Mouse (Mus musculus) forebrain, embryonic 16.5 days (tissue): ENCODE results near the gene Slc35e4. TPM values are rescaled to one million over a fixed set of nuclear protein-coding genes. Genes with fewer than 3 reads are reported as not detected.
A peak's percentile ranks its signal among the peaks of the same experiment; 100 is the strongest.
"Not testable (repeated sequence)": the region's sequence is repeated elsewhere in the genome, so short reads cannot be mapped to it uniquely, and the experiment has no call there.

ENCODE experiments used
- ATAC-seq: fragments of 200-750 bp; cut with Nextera tagmentation; 2 replicates; pipeline ENCODE4 v1.8.0; 2017; ENCODE audit warnings: mild to moderate bottlenecking, moderate library complexity
- H3K27ac ChIP-seq: fragments of 300-500 bp; sonication (generic); 2 replicates; pipeline ENCODE4 v1.5.1; 2014; ENCODE audit warnings: low read length, control low read depth
- H3K27me3 ChIP-seq: fragments of 300-500 bp; sonication (generic); replicated peaks from 2 replicates; pipeline ENCODE4 v1.6.1; 2014; ENCODE audit warnings: low read length; ENCODE audit not compliant: control insufficient read depth, insufficient read depth
- H3K36me3 ChIP-seq: fragments of 300-500 bp; sonication (generic); 2 replicates; pipeline ENCODE4 v1.6.1; 2014; ENCODE audit not compliant: control insufficient read depth, insufficient read depth
- H3K4me1 ChIP-seq: fragments of 300-500 bp; sonication (generic); replicated peaks from 2 replicates; pipeline ENCODE4 v1.6.1; 2014; ENCODE audit warnings: low read length; ENCODE audit not compliant: control insufficient read depth, insufficient read depth
- H3K4me2 ChIP-seq: fragments of 300-500 bp; sonication (generic); 2 replicates; pipeline ENCODE4 v1.6.1; 2014; ENCODE audit warnings: mild to moderate bottlenecking, low read length, control low read depth
- H3K4me3 ChIP-seq: fragments of 300-500 bp; sonication (generic); replicated peaks from 2 replicates; pipeline ENCODE4 v1.5.1; 2014; ENCODE audit warnings: mild to moderate bottlenecking, low read length, control low read depth
- H3K9ac ChIP-seq: fragments of 300-500 bp; sonication (generic); replicated peaks from 2 replicates; pipeline ENCODE4 v1.6.1; 2014; ENCODE audit warnings: low read depth, low read length, control low read depth
- H3K9me3 ChIP-seq: fragments of 300-500 bp; sonication (generic); 2 replicates; pipeline ENCODE4 v1.6.1; 2016; ENCODE audit warnings: low read length; ENCODE audit not compliant: control insufficient read depth
- WGBS: fragments of 180-500 bp; shearing (Covaris S2); extraction: QIAGEN DNeasy Blood & Tissue Kit; methylation state at CpG from one replicate; pipeline ENCODE4 v1.1.7; 2014; 5-methylcytosine and 5-hydroxymethylcytosine counted together
- polyA plus RNA-seq: library from polyadenylated mRNA; unstranded; fragments of >200 nt; fragmentation: Nextera tagmentation; extraction: Ambion mirVana; gene quantifications from 2 replicates; pipeline ENCODE4 v1.2.1, GENCODE M21; 2015

The Slc35e4 gene
- polyA plus RNA-seq, 1 experiment from 2014 or later = 14.6 TPM

DNA sequence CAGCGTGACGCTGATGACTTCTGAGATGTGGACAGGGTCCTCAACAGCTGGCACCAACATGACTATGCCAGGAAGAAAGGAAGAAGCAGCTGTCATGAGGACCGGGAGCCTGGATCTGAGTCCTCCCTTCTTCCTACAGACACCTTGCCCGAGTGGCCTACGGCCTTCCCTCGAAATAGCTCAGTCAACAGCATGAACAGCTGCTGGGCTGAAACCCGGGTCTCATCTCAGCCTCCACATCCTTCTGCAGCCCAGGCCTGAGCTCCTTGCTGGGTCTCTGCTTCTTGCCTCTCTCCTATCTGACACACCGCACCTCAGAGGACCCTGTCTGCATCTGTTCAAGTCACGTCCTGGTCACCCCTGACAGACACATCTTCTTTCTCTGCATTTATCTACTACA lies 7.7 kb upstream of the Slc35e4 start:
- Histone ChIP-seq H3K4me2 (no peak overlapping the region), H3K4me3 (no peak overlapping the region), H3K9me3 (no peaks in the 10 kb centered on the region), H3K27ac (no peak overlapping the region), H3K27me3 (no peaks in the 10 kb centered on the region), H3K9ac (no peak overlapping the region), H3K36me3 (no peaks in the 10 kb centered on the region), H3K4me1 (no peaks in the 10 kb centered on the region)
- 94% methylated on average over 9 of the region's 9 CpGs for WGBS
- no peak for ATAC-seq

DNA sequence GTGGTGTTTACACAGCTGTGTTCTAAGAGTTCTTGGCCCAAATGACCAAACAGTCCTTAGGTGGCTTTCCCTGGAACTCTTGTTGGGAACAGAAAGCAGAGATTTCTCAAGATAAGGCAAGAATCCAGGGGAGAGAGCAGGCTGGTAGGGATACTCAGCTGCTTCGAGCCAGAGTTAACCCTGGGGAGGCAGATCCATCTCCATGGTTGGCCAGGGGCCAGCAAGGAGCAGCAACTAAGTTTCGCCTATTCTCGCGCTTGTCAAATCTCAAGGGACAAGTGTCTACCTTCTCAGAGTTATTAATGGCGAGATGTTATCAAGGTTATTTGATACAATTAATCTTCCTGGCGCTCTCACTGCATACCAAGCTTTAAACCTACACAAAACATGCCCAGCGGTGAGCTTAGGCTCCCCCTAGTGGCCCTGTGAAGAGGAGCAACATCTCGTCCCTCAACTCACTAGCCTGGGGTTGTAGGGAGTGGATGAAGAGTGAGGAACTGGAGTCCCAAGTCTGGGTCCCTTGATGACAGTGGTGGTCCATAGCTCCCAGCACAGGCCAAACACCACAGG lies 6.9 kb upstream of the Slc35e4 start:
- Histone ChIP-seq H3K4me2 (no peak overlapping the region), H3K36me3 (no peaks in the 10 kb centered on the region), H3K9me3 (no peaks in the 10 kb centered on the region), H3K4me3 (no peak overlapping the region), H3K9ac (no peak overlapping the region), H3K27ac (no peak overlapping the region), H3K4me1 (no peaks in the 10 kb centered on the region), H3K27me3 (no peaks in the 10 kb centered on the region)
- peak; percentile 52; the same call in 1 of the 2 replicates for ATAC-seq
- WGBS = 21% methylated on average over 8 of the region's 8 CpGs

DNA sequence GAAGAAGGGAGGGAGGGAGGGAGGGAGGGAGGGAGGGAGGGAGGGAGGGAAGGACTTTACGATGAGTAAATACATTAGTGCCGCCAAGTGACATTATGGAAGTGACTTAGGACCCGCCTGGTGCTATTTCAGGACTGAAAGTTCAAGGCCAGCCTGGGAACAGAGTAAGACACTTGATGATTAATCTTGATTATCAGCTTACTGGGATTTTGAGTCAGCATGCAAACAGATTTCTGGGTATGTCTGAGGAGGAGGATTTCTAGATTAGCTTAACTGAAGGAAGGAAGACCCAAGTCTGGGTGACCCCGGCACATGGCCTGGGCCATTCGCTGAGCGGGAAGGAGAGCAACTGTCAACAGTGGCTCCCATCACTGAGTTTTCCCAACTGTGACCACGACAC lies 6.0 kb upstream of the Slc35e4 start:
- H3K9ac ChIP-seq = no peak overlapping the region
- no peak for ATAC-seq
- H3K27me3 ChIP-seq = no peaks in the 10 kb centered on the region
- no peaks in the 10 kb centered on the region for H3K9me3 ChIP-seq
- no peaks in the 10 kb centered on the region for H3K4me1 ChIP-seq
- H3K4me3 ChIP-seq = no peak overlapping the region
- H3K4me2 ChIP-seq = no peak overlapping the region
- WGBS = 88% methylated on average over 7 of the region's 7 CpGs
- no peak overlapping the region for H3K27ac ChIP-seq
- H3K36me3 ChIP-seq = no peaks in the 10 kb centered on the region

DNA sequence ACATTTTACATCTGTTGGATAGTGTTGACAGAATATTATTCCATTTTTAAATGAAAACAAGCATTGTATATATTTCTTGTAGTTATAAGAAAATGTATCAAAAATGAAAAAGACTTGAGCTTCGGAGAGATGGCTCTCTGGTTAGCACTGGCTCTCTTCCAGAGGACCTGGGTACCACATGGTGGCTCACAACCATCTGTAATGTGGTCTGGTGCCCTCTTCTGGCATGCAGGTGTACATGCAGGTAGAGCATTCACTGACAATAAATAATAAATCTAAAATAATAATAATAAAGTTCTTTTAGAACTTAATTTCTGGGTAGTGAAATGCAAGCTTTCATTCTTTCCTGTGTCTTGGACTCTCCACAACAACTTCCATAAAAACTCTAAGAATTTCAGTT lies 4.3 kb upstream of the Slc35e4 start:
- H3K9ac ChIP-seq = no peak overlapping the region
- no peak overlapping the region for H3K4me2 ChIP-seq
- no peak overlapping the region for H3K4me3 ChIP-seq
- no peak overlapping the region for H3K27ac ChIP-seq
- WGBS = 42% methylated on average over 1 of the region's 1 CpGs
- no peaks in the 10 kb centered on the region for H3K9me3 ChIP-seq
- no peak for ATAC-seq
- H3K4me1 ChIP-seq = peaks cover 2% of the 10 kb centered on the region; the same call in 1 of the 2 replicates
- H3K36me3 ChIP-seq = no peaks in the 10 kb centered on the region
- H3K27me3 ChIP-seq = no peaks in the 10 kb centered on the region

DNA sequence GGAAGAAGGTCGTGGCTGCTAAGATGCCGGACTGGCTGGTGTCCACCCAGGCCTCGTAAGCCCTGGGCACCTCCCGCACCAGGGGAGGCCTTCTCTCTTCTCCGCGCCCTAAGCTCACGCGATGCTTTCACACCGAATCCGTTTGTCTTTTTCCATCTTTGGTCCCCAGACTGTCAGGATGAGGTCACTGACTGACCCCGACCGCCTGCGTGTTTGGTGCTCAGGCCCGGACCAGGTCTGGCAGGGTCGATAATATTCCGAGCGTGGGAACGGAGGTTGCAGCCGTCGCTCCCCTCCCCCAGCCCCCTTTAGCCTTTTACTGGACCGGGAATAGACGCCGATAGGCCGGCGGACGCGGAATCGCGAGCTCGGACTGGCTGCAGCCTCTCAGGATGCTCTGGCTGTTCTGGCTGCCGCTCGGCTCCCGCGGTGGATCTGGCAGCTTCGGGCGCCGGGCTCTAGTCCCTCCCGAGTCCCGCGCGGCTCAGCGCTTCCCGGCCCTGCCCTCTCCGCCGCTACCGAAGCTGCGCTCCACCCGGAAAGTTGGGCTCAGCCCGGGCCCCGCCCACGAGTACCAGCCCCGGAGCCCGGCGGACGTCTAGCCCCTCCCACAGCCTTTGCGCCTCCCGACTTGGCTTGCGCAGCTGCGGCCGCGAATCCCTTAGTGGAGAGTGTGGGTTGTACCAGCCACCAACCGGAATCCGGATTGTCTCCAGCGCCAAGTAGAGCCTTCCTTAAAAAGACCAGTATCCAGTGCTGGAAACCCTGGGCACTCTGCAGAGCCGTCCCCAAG lies 952 bp downstream of the Slc35e4 start:
- H3K27ac ChIP-seq = peak overlapping the region; percentile 81
- H3K9me3 ChIP-seq = no peaks in the 10 kb centered on the region
- H3K27me3 ChIP-seq = no peaks in the 10 kb centered on the region
- H3K4me2 ChIP-seq = peak overlapping the region; percentile 97
- H3K4me1 ChIP-seq = peaks cover 38% of the 10 kb centered on the region
- H3K4me3 ChIP-seq = peak overlapping the region; percentile 74
- peak overlapping the region; percentile 81 for H3K9ac ChIP-seq
- under 1% methylated on average over 65 of the region's 65 CpGs for WGBS
- H3K36me3 ChIP-seq = no peaks in the 10 kb centered on the region
- ATAC-seq = peak; percentile 91

DNA sequence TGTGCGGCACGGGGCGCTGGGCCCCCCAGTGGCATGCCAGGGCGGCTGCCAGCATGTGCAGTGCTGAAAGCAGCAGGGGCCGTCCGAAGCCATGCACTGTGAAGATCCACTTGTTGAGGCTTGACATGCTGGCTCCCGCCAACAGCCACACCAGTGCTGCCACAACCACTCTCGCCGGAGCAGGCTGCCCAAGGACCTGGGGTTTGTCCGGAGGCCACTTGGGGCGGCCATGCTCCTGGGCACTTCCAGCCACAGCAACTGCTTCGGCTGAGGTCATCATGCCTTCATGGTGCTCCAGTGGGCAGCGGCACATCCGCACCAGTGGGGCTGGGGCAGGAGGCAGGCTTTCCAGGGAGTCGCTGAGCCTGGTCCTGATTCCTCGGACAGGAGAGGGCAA lies 1.6 kb downstream of the Slc35e4 start:
- H3K27ac ChIP-seq = no peak overlapping the region; the same call in 1 of the 2 replicates
- no peaks in the 10 kb centered on the region for H3K9me3 ChIP-seq
- H3K27me3 ChIP-seq = no peaks in the 10 kb centered on the region
- ATAC-seq = no peak
- H3K4me1 ChIP-seq = peaks cover 38% of the 10 kb centered on the region
- no peaks in the 10 kb centered on the region for H3K36me3 ChIP-seq
- peak overlapping the region; percentile 97 for H3K4me2 ChIP-seq
- peak overlapping the region; percentile 74 for H3K4me3 ChIP-seq
- H3K9ac ChIP-seq = peak overlapping the region; percentile 81
- WGBS = under 1% methylated on average over 16 of the region's 16 CpGs

DNA sequence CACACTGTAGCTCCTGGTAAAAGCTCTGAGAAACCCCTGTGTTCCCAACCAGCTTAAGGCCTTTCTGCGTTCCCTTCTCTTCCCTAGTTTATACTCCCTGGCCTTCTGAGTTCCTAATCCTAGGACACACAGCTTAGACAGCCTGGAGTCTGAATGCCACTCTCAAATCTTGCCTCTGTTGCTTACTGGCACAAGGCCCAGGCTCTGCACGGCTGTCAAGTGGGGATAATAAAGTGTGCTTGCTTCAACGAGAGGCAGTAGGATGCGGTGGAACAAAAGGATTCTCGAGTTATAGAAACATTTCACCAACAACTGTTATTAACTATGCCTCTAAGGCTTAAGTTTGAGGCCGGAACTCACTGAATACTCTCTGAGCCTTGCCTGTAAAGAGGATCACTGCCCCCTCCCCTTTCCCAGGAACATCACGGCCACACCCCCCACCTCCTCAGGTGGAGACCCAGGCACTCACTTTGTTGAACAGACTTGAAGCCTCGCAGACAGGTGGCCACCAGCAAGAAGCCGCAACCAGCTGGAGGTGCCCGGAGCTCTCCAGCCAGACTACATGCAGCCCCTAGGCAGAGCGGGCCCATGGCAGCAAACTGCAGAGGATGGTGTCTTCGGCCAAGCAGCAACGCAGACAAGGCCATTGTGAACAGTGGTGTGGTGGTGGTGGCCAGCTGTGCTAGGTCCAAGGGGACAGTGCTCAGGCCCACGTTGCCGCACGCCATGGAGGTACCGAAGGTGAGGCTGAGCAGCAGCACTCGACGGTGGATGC lies 2.2 kb downstream of the Slc35e4 start:
- Histone ChIP-seq H3K27ac (no peak overlapping the region; the same call in 1 of the 2 replicates), H3K9ac (peak overlapping the region; percentile 81), H3K36me3 (no peaks in the 10 kb centered on the region), H3K4me2 (peak overlapping the region; percentile 97), H3K27me3 (no peaks in the 10 kb centered on the region), H3K9me3 (no peaks in the 10 kb centered on the region), H3K4me3 (peak overlapping the region; percentile 74), H3K4me1 (peaks cover 38% of the 10 kb centered on the region)
- 0 out of 2 replicates have a peak, but pooled peaks have one; percentile 9 for ATAC-seq
- 7% methylated on average over 19 of the region's 19 CpGs for WGBS

DNA sequence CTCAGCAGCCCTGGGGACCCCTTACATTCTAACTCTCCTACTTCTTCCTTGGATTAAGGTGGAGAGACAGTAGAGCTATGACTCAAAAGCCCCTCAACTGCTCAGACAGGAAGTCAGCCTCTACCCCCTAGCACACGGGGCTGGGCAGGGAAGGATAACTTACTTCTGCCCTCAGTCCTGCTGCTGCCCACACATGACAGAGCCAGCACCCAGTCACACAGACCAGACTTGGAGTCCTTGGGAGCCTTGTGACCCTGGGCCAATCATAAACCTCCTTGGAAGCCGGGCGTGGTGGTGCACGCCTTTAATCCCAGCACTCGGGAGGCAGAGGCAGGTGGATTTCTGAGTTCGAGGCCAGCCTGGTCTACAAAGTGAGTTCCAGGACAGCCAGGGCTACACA lies 3.0 kb downstream of the Slc35e4 start:
- not testable (repeated sequence) for H3K36me3 ChIP-seq, ATAC-seq, H3K9ac ChIP-seq, H3K27ac ChIP-seq, H3K4me3 ChIP-seq, H3K9me3 ChIP-seq, H3K27me3 ChIP-seq
- peaks cover 38% of the 10 kb centered on the region for H3K4me1 ChIP-seq
- peak overlapping the region; percentile 97 for H3K4me2 ChIP-seq
- 87% methylated on average over 6 of the region's 6 CpGs for WGBS
